Mouse (Mus musculus) MEL (cell line): ENCODE results near the gene Kiss1r. TPM values are rescaled to one million over a fixed set of nuclear protein-coding genes. Genes with fewer than 3 reads are reported as not detected.

Experiments
- DNase-seq: peaks from one replicate; pipeline ENCODE4 v3.0.0; 2011; ENCODE audit warnings: low read depth, low spot score
- H3K27ac ChIP-seq: 2 replicates; pipeline ENCODE4 v1.5.1; 2012; ENCODE audit warnings: low read depth, mild to moderate bottlenecking, control low read depth, low read length, moderate library complexity; ENCODE audit not compliant: control insufficient read depth
- H3K27me3 ChIP-seq, 2 experiments: fragments of 150-350 bp in 1 of 2; sonication (generic) in 1 of 2; 2 replicates each; pipeline ENCODE4 v1.6.1; 2012; ENCODE audit warnings: low read length in 2 of 2, mild to moderate bottlenecking in 2 of 2, improper control_type of control experiment in 1 of 2, moderate library complexity in 1 of 2; ENCODE audit not compliant: insufficient read depth in 2 of 2, control insufficient read depth in 1 of 2
- H3K36me3 ChIP-seq, 2 experiments: 2 replicates each; pipeline ENCODE4 v1.6.1; 2012 to 2014; ENCODE audit warnings: low read length in 2 of 2, improper control_type of control experiment in 1 of 2, inconsistent platforms in 1 of 2, mild to moderate bottlenecking in 1 of 2; ENCODE audit not compliant: insufficient read depth in 2 of 2, control insufficient read depth in 1 of 2
- H3K4me1 ChIP-seq, 2 experiments: fragments of 150-350 bp in 1 of 2; sonication (generic) in 1 of 2; 2 replicates each; pipeline ENCODE4 v1.6.1; 2012; ENCODE audit warnings: low read length in 2 of 2, improper control_type of control experiment in 1 of 2, mild to moderate bottlenecking in 1 of 2; ENCODE audit not compliant: insufficient read depth in 2 of 2, control insufficient read depth in 1 of 2
- H3K4me3 ChIP-seq, 2 experiments: fragments of 150-350 bp in 1 of 2; sonication (generic) in 1 of 2; 2 replicates each; pipeline ENCODE4 v1.5.1; 2012; ENCODE audit warnings: low read depth in 2 of 2, low read length in 2 of 2, mild to moderate bottlenecking in 2 of 2, moderate library complexity in 2 of 2, control low read depth in 1 of 2, improper control_type of control experiment in 1 of 2; ENCODE audit not compliant: control insufficient read depth in 1 of 2, insufficient read depth in 1 of 2
- H3K79me2 ChIP-seq: 2 replicates; pipeline ENCODE4 v1.6.1; 2012; ENCODE audit warnings: mild to moderate bottlenecking, low read length, moderate library complexity; ENCODE audit not compliant: control insufficient read depth, poor library complexity, insufficient read depth
- H3K9ac ChIP-seq: 2 replicates; pipeline ENCODE4 v1.6.1; 2012; ENCODE audit warnings: low read depth, mild to moderate bottlenecking, control low read depth, low read length, moderate library complexity; ENCODE audit not compliant: control insufficient read depth, poor library complexity, severe bottlenecking
- H3K9me3 ChIP-seq: fragments of 150-350 bp; sonication (generic); replicated peaks from 2 replicates; pipeline ENCODE4 v1.6.1; 2012; ENCODE audit warnings: mild to moderate bottlenecking, low read length, improper control_type of control experiment, moderate library complexity; ENCODE audit not compliant: insufficient read depth
- CHD1 ChIP-seq: IDR thresholded peaks from 2 replicates; pipeline ENCODE4 v1.6.1; 2012; ENCODE audit warnings: low read depth, mild to moderate bottlenecking, inconsistent platforms, low read length, improper control_type of control experiment
- EP300 ChIP-seq, 2 experiments: IDR thresholded peaks; 2 replicates each; pipeline ENCODE4 v1.6.1; 2011; ENCODE audit warnings: improper control_type of control experiment in 2 of 2, low read length in 2 of 2, low read depth in 1 of 2, mild to moderate bottlenecking in 1 of 2
- GABPA ChIP-seq: IDR thresholded peaks from 2 replicates; pipeline ENCODE4 v1.6.1; 2012; ENCODE audit warnings: low read depth, mild to moderate bottlenecking, inconsistent platforms, low read length, improper control_type of control experiment, moderate library complexity
- MAZ ChIP-seq: IDR thresholded peaks from 2 replicates; pipeline ENCODE4 v1.6.1; 2012; ENCODE audit warnings: low read depth, mild to moderate bottlenecking, inconsistent platforms, low read length, improper control_type of control experiment
- MYB ChIP-seq: IDR thresholded peaks from 2 replicates; pipeline ENCODE4 v1.6.1; 2011; ENCODE audit warnings: mild to moderate bottlenecking, low read depth, low read length, improper control_type of control experiment
- POLR2AphosphoS5 ChIP-seq: IDR thresholded peaks from 2 replicates; pipeline ENCODE4 v1.6.1; 2012; ENCODE audit warnings: low read depth, borderline replicate concordance, mild to moderate bottlenecking, inconsistent platforms, low read length, moderate library complexity, mixed read lengths
- USF2 ChIP-seq, 2 experiments: IDR thresholded peaks; 2 replicates each; pipeline ENCODE4 v1.6.1; 2011 to 2012; ENCODE audit warnings: improper control_type of control experiment in 2 of 2, low read length in 2 of 2, borderline replicate concordance in 1 of 2, inconsistent platforms in 1 of 2, low read depth in 1 of 2, mild to moderate bottlenecking in 1 of 2; ENCODE audit not compliant: insufficient read depth in 1 of 2
- ZC3H11A ChIP-seq: IDR thresholded peaks from 2 replicates; pipeline ENCODE4 v1.6.1; 2012; ENCODE audit warnings: low read depth, mild to moderate bottlenecking, inconsistent platforms, low read length, improper control_type of control experiment
- ZKSCAN1 ChIP-seq: IDR thresholded peaks from 2 replicates; pipeline ENCODE4 v1.6.1; 2012; ENCODE audit warnings: low read depth, mild to moderate bottlenecking, inconsistent platforms, low read length, improper control_type of control experiment, moderate library complexity
- ZMIZ1 ChIP-seq: IDR thresholded peaks from 2 replicates; pipeline ENCODE4 v1.6.1; 2012; ENCODE audit warnings: low read depth, mild to moderate bottlenecking, inconsistent platforms, low read length, improper control_type of control experiment, moderate library complexity
- ZNF384 ChIP-seq: IDR thresholded peaks from 2 replicates; pipeline ENCODE4 v1.6.1; 2012; ENCODE audit warnings: low read depth, mild to moderate bottlenecking, inconsistent platforms, low read length, improper control_type of control experiment
- polyA plus RNA-seq, 2 experiments: library from polyadenylated mRNA; stranded (reverse) in 1 of 2; unstranded in 1 of 2; fragments of >175 nt in 1 of 2; fragments of >200 nt in 1 of 2; gene quantifications; 2 replicates each; pipeline versions ENCODE4 v1.2.1 to v1.2.4; 2012; ENCODE audit warnings: low replicate concordance in 2 of 2, low read depth in 1 of 2; ENCODE audit not compliant: insufficient read length in 2 of 2, insufficient read depth in 1 of 2, missing spikeins in 1 of 2
- total RNA-seq: library from RNA; depleted of rRNA; stranded (reverse); fragments of 300-350 nt; gene quantifications from 2 replicates; pipeline ENCODE4 v1.2.3, GENCODE M21; 2012

Kiss1r gene
- total and polyA plus RNA-seq, 3 experiments = 9.1 to 23.5 TPM; not detected in 1

DNA sequence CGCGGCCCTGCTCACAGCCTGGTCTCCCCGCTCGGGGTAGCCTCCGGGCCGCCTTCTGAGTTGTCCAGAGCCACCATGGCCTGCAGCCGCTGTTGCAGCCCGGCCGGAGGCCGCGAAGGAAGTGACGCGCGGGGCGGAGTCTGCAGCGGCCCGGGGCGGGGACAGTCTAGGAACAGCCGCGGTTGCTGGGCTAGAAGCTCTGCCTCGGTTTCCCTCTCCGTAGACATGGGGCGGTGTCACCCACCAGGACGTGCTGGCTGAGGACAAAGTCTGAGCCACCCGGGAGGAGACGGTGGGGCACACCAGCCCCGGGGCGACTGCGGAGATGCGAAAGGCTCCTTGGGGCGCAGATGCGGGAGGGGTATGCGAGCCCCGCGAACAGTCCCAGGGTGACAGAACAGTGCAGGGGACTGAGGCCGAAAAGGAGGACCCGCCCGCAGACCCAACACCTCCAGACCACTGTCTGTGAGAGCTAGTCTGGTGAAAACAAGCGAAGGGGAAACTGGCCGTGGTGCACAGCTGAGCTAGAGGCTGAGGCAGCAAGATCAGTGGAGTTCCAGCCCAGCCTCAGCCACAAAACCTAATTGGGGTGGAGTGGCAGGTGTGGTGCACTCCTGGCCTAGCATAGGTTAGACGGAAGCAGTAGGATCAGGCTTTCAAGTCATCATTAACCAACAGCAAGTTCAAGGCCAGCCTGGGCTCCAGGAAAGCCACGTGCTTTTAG is at the start of gene Kiss1r (continued):
- no peak; the same call in 1 of the 2 replicates for TF ChIP-seq MAZ
- TF ChIP-seq POLR2AphosphoS5 = no peak
- peak; percentile 89 for TF ChIP-seq ZMIZ1

DNA sequence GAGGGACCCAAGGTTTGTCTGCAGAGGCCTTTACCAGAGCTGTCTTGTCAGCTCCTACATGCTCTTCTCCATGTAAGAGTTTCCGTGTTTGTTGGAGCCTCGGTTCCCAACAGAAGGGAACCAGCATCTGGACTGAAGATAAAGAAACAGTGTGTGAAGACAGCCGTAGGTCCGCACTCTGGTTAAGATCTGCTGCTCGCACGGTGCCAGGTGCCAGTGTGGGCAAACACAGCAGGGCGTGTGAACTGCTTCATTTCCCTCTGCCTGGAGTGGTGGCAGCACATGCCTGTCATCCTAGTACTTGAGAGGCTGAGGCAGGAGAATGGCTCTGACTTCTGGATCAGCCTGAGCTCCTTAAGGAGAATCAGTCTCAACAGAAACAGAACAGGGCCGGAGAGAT is 44.9 kb upstream of the Kiss1r start:
- Histone ChIP-seq H3K27me3 (no peaks in the 10 kb centered on the region), H3K4me3 (no peak overlapping the region), H3K9ac (no peak overlapping the region), H3K4me1 (peaks cover 3 to 10% of the 10 kb centered on the region in 2 experiments; a peak in 3 of 4 replicates), H3K27ac (no peak overlapping the region), H3K79me2 (no peaks in the 10 kb centered on the region), H3K9me3 (no peaks in the 10 kb centered on the region), H3K36me3 (peaks cover 0 to 7% of the 10 kb centered on the region in 2 experiments; a peak in 2 of 4 replicates)
- no peak for DNase-seq
- no peak for TF ChIP-seq ZNF384

DNA sequence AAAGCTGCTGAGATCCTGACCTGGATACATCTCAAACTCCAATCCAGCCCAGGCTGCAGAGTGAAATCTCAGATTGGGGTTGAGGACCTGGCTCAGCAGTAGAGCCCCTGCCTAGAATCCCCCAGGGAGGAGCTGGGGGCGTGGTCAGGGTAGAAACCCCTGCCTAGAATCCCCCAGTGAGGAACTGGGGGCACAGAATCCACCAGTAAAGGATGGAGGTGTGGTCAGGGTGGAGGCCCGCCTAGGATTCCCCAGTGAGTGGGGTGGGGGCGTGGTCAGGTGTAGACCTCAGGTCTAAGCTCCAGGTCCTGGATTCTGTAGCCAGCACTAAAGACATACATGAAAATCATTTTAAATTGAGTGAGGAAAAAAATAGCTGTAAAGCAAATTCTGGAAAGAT is 43.9 kb upstream of the Kiss1r start:
- H3K9me3 ChIP-seq = no peaks in the 10 kb centered on the region
- H3K9ac ChIP-seq = no peak overlapping the region
- H3K36me3 ChIP-seq = peaks cover 0 to 9% of the 10 kb centered on the region in 2 experiments; a peak in 2 of 4 replicates
- no peak for DNase-seq
- H3K79me2 ChIP-seq = no peaks in the 10 kb centered on the region
- TF ChIP-seq GABPA (no peak), ZKSCAN1 (no peak), USF2 (IDR thresholded peaks at IDR 0.05; ENCODE audit: borderline replicate concordance in 1 of 2, insufficient read depth in 1 of 2, low read depth in 1 of 2, low read length in 2 of 2) (no peak), ZC3H11A (no peak), MYB (no peak), ZNF384 (no peak), EP300 (IDR thresholded peaks at IDR 0.05; ENCODE audit: low read depth in 1 of 2, low read length in 2 of 2) (no peak), CHD1 (no peak)
- no peak overlapping the region for H3K27ac ChIP-seq
- H3K27me3 ChIP-seq = no peaks in the 10 kb centered on the region
- H3K4me3 ChIP-seq = no peak overlapping the region
- H3K4me1 ChIP-seq = peaks cover 6 to 16% of the 10 kb centered on the region in 2 experiments; a peak in 3 of 4 replicates
